Mouse (Mus musculus): ENCODE results near the gene A930017K11Rik.

The A930017K11Rik gene

DNA sequence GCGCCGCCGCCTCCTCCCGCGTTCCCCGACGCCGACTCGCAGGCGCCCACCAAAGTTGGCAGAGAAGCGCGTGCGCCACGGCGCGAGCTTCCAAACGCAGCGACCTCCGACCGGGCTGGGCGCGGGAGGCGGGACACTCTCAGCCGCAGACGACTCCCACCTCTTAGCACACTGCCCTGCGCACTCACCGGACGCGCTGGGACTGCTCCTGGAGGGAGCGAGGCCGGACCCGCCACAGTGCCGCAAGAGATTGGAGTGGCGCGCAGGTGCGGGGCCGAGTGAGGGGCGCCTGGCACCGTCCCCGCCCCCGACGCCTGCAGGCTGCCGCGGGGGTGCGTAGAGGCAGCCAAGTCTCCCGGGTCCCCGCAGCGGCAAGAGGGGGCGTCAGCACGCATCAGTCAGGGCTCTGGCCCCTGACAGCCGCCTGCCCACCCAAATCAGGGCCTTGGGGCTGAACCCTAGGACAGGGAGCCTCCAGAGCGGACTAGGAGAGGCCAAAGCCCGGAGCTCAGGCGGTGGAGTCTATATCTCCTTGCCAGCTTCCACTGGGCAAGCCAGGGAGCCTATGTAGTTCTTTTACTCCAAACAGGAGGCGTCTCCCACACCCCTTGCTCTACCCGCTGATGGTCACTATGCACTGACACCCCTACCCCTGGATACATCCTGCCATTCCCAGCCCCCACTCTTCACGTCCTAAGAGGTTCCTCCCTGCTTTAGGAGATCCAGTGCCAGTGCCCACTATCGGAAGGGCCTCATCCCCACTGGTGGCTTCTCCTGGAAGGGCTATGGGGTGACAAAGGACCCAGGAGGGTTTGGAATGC is at the start of gene A930017K11Rik:
A930017K11Rik (minus strand) TSS at position 763 of the 821 bp plus-strand sequence.
- no peak for DNase-seq (ENCODE audit: low read depth, low spot score)

DNA sequence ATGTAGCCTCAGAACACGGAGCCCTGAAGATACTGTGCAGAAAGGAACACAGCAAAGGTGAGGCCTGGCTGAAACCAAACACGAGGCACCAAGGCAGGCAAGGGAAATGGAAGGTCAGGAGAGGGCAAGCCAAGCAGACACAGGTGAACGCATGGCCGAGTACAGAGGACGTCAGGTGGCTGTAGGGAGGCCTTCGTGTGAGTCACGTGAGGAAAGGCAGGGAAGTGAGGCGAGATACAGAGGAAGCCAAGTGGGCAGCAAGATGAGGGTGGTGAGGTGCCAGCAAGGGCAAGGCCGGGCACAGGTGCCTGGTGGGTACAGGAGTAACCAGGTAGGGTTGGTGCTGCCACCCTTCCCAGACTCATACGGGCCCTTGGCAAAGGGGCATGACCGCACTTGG is 46.1 kb upstream of the A930017K11Rik start:
- DNase-seq (ENCODE audit: low read depth, low spot score): no peak

DNA sequence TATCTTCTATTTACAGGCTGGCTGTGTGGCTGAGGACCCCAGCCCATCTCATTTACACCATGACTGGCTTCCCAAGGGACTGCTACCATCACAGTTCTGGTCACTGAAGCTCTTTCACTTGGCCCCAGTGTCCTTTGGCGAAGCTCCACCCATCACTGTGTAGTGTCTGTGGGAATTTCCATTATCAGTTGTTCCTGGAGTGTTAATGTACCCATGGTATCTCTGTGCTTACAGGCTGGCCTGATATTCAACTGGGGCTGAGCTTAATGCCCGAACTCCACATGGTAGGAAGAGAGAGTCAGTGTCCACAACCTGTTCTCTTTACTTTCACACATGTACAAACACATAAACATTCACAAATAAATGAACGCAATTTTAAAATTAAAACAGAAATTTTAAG is 41.1 kb upstream of the A930017K11Rik start:
- no peak for DNase-seq (ENCODE audit: low read depth, low spot score)

DNA sequence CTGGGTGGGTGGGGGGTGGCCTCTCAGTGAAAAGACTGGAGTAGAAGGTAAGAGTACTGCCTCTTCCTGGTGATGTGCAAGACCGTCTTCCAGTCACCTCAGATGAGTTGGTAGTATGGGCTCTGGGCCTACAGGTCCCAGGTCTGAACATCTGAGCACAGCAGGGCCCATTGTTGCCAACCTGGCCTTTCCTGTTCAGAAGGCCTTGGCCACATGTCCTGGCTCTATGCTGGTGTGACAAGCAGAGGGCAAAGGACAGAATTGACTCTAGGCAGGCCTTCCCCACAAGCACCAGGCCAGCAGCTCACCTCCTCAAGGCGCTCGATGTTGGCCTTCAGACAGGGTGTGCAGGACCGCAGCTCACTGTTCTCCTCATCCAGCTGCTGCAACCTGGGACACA is 39.9 kb upstream of the A930017K11Rik start:
- DNase-seq (ENCODE audit: low read depth, low spot score): no peak

DNA sequence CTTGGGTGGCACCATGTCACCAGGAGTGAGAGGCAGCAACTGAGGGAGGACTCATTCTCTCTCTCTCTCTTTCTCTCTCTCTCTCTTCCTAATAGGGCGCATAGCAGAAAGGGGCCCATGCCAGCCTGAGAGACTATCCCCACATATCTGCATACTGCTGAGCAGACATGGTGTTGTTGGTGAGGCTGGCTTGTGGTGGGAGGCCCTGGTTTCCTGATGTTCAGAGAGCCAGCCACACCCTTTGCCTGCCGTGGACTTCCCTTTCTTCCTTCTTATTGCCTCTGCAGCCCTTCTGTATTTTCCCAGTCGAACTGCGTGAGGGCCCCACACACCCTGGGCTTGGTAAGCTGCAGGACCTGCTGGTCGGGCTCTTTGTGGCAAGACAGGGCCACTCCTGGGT is 38.0 kb upstream of the A930017K11Rik start:
- no peak for DNase-seq (ENCODE audit: low read depth, low spot score)

- peak; percentile 95 for DNase-seq (ENCODE audit: low read depth, low spot score)
Observed at GRCm38 (mm10) chr17:25985306-25986294, 33.2 kb upstream of the A930017K11Rik start, which contains the start of gene Capn15. Capn15 (minus strand) TSS chr17:25985796.

DNA sequence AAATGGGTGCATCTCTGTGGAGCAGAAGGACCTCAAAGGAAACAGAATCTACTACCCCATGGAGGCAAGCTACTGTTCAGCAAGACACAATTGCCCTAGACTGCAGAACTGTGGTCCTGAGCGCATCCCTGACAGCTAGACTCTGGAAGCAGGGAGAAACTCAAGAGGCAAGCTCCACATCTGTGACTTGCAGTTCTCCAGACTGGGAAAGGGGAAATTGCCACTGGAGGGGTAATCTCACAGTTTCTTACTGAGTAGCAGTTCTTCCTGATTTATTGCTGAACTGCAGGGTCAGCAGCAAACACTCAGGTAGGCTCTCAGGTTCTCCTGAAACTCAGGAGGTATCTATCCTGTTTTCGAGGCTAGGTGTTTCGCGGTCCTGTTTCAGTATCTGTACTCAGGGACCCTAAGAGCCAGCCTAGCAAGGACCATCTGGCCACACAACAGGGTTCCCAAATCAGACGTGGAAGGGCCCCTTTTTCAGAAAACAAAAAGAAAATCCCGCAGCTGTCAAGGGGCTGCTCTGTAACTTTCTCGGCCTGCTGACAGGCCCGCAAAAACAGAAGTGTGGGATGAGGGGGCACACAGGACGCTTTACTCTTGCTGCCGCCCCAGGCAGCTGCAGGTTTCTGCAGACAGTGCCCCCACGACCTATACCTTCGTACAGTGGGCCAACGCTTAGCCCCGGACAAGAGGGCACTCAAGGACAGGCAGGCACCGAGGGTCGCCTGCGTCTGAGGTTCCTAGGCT is 32.4 kb upstream of the A930017K11Rik start:
- no peak for DNase-seq (ENCODE audit: low read depth, low spot score)

DNA sequence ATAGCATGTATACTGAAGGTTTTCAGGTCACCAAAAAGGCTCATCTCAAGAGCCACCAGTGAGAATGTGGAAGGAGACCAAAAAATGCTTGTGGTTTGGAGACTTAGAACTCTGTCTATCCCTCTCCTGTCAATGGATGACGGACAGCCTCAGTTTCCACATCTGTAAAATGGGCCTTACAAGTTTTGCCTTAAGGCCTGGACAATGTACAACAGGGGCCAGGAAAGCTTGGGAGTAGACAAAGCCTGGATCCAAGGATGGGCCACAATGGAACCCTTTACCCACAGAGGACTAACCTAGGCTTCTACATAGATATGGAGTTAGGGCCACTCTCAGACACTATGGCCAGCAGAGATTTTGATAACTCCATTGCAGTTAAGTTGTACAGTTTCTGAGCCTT is 31.7 kb upstream of the A930017K11Rik start:
- DNase-seq (ENCODE audit: low read depth, low spot score): no peak

- no peak for DNase-seq (ENCODE audit: low read depth, low spot score)
Observed at GRCm38 (mm10) chr17:25982913-25983312, 30.5 kb upstream of the A930017K11Rik start.

GRCm38 (mm10) chr17:25980854-25981253 is 28.5 kb upstream of the A930017K11Rik start:
- DNase-seq (ENCODE audit: low read depth, low spot score): no peak

DNA sequence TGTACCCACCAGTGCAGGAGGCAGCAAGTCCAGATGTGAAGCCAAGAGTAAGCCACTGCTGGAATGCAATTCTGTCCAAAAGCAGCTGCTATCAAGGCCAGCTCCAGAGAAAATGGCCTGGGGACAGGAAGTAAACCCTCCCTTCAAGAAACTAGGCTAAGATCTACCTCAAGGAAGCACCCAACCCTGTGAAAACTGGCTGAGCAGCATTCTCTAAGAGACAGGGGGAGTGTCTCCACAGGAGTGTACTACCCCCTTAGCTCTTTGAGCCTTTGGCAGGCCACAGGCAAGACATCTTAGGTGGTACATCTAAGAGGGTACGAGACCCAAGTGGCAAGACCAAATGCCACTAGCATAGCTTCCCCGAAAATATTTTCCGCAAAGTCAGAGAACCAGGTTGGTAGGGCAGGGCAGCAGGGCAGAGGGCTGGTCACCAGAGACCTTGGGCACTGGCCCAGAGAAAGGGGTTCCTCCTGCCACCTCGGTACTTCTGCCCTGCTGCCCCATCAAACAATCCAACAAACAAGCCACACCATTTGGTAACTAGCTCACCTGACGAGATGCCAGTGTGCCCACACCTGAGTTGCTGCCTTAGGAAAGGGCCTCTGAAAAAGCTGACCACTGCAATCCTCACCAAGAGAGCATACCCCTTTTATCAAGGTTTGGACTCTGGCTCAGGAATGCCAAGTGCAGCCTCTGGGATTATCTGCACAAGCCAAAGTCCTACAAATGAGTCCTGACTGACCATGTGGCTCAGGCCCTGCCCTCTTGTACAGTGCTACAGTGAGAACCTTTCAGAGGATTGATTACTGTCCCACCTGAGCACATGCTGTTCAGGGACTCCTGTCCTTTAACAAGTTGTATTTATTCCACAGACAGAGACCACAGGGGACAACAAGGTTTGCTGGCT is 27.7 kb upstream of the A930017K11Rik start:
- no peak for DNase-seq (ENCODE audit: low read depth, low spot score)

DNA sequence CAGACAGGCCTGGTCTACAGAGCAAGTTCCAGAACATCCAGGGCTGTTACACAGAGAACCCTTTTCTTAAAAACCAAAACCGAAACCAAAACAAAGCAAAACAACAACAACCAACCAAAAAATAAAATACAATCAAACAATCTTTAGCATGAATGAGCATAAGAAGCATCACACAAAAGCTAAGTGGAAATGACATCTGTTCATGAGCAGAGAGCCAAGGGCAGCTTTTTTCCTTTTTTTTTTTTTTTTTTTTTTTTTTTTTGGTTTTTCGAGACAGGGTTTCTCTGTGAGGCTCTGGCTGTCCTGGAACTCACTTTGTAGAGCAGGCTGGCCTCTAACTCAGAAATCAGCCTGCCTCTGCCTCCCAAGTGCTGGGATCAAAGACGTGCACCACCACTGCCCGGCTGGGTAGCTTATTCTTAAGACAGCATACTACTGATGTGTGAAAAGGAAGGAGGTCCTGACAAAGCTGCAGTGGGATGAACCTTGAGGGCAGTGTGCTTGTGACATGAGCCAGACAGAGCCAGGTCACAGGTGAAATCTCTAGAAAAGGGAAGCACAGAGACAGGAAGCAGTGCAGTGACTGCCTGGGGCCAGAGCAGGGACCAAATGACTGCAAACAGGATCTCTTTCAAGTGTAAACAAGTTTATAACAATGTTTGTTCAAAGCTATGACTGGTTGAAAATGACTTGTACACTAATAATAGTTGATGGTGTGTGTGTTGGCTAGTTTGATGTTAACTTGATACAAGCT is 18.8 kb upstream of the A930017K11Rik start:
- peak; percentile 36 for DNase-seq (ENCODE audit: low read depth, low spot score)

DNA sequence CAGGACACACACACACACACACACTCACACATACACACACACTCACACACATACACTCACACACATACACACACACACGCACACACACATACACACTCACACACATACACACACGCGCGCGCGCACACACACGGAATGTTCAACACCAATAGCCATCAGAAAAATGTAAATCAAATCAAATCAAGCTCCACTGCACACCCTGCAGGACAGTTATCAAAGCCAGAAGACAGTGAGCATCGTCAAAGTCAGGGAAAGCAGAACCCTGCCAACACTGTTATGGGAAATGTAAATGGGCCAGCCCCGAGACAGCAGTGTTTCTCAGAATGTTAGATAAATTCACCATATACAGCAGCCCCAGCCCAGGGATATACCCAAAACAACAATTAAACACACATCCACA is 18.1 kb upstream of the A930017K11Rik start:
- DNase-seq (ENCODE audit: low read depth, low spot score): peak; percentile 43

GRCm38 (mm10) chr17:25968176-25968575 is 15.8 kb upstream of the A930017K11Rik start:
- no peak for DNase-seq (ENCODE audit: low read depth, low spot score)

- DNase-seq (ENCODE audit: low read depth, low spot score): no peak
Observed at GRCm38 (mm10) chr17:25967652-25968051, 15.3 kb upstream of the A930017K11Rik start.

- DNase-seq (ENCODE audit: low read depth, low spot score): no peak
Observed at GRCm38 (mm10) chr17:25964271-25964670, 11.9 kb upstream of the A930017K11Rik start.

- no peak for DNase-seq (ENCODE audit: low read depth, low spot score)
Observed at GRCm38 (mm10) chr17:25962413-25962905, 10.1 kb upstream of the A930017K11Rik start.

DNA sequence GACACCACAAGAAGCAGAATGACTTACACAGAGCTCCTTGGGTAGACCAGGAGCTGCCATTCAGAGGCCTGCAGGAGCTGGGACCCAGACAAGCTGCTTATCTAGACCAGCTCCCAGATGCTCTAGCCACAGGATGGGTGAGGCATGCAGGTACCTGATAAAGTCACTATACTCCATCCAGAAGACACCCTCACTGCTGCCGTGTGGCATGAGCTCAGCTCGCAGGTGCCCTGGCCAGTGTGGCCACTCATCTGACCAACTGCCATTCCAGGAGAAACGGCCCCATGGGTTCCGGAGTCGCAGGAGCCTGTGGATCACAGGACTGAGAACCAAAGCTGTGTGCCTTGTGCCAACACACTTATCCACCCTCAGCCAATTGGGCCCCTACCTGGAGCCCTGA is 9.2 kb upstream of the A930017K11Rik start:
- no peak for DNase-seq (ENCODE audit: low read depth, low spot score)

DNA sequence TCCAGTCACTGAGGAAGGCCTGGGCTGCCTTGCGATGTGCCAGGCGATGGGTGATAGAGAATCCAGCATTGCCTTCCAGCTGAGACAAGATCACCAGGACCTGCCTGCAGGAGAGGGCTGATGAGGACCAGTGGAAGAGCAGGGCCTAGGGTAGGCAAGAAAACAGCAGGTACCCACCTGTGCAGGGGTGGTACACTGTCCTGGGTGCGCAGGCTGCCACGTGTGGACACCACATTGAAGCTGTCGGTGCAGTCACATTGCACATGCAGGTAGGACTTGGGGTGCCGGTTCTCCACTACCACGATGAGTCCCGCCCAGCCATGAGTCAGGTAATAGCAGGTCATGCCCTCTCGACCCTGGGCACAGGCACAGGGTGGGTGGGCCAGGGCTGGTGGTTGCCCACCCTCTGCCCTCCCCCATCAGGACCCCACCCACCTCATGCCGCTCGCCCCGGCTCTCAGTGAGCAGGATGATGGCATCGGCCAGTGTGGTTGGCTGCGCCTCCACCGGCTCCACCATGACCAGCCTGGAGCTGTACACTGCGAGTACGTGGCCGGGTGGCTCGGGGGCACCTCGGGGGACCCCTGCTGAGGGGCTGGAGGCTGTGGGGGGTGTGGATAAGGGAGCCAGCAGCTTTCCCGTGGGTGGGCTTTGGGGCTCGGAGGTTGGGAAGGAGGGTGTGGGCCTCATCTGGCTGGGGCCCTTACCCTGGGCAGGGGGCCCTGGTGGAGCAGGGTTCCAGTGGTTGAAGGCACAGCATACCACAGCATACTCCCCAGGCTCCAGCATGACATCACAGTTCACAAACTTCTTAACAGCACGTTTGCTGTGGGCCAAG is 7.5 kb upstream of the A930017K11Rik start:
- DNase-seq (ENCODE audit: low read depth, low spot score): no peak

Measured in CD4-positive, CD25-positive, alpha-beta regulatory T cell, adult 2 months (primary cell).